Mouse (Mus musculus): ENCODE data around the gene Morn1. TPM values are rescaled to one million over a fixed set of nuclear protein-coding genes. Genes with fewer than 3 reads are reported as not detected.

The Morn1 gene
- total RNA-seq, 1 experiment from 2014 or later = 2.6 TPM

GRCm38 (mm10) chr4:155134686-155135172, 48.4 kb downstream of the Morn1 start:
- peak; percentile 23; the same call in 1 of the 2 replicates for ATAC-seq (replicated peaks; ENCODE audit: low read depth, poor library complexity, severe bottlenecking)

- ATAC-seq (replicated peaks; ENCODE audit: low read depth, poor library complexity, severe bottlenecking) = no peak
These were observed 49.7 kb downstream of the Morn1 start for GRCm38 (mm10) chr4:155135909-155136585.

- no peak for ATAC-seq (replicated peaks; ENCODE audit: low read depth, poor library complexity, severe bottlenecking)
These were observed 51.5 kb downstream of the Morn1 start for GRCm38 (mm10) chr4:155137891-155138290.

GRCm38 (mm10) chr4:155138451-155138850, 52.1 kb downstream of the Morn1 start:
- no peak for ATAC-seq (replicated peaks; ENCODE audit: low read depth, poor library complexity, severe bottlenecking)

- ATAC-seq (replicated peaks; ENCODE audit: low read depth, poor library complexity, severe bottlenecking) = no peak
These were observed 53.1 kb downstream of the Morn1 start for GRCm38 (mm10) chr4:155139281-155140045.

- no peak for ATAC-seq (replicated peaks; ENCODE audit: low read depth, poor library complexity, severe bottlenecking)
These were observed 53.8 kb downstream of the Morn1 start for GRCm38 (mm10) chr4:155140150-155140549.

- ATAC-seq (replicated peaks; ENCODE audit: low read depth, poor library complexity, severe bottlenecking) = no peak
These were observed 54.5 kb downstream of the Morn1 start for GRCm38 (mm10) chr4:155140795-155141265.

GRCm38 (mm10) chr4:155142836-155143235, 56.5 kb downstream of the Morn1 start:
- no peak for ATAC-seq (replicated peaks; ENCODE audit: low read depth, poor library complexity, severe bottlenecking)

GRCm38 (mm10) chr4:155143411-155143810, 57.0 kb downstream of the Morn1 start:
- no peak for ATAC-seq (replicated peaks; ENCODE audit: low read depth, poor library complexity, severe bottlenecking)

GRCm38 (mm10) chr4:155143871-155144502, 57.6 kb downstream of the Morn1 start:
- peak; percentile 84 for ATAC-seq (replicated peaks; ENCODE audit: low read depth, poor library complexity, severe bottlenecking)

GRCm38 (mm10) chr4:155144548-155145180, 58.3 kb downstream of the Morn1 start:
- ATAC-seq (replicated peaks; ENCODE audit: low read depth, poor library complexity, severe bottlenecking) = no peak

- no peak for ATAC-seq (replicated peaks; ENCODE audit: low read depth, poor library complexity, severe bottlenecking)
These were observed 59.9 kb downstream of the Morn1 start for GRCm38 (mm10) chr4:155146107-155146823.

GRCm38 (mm10) chr4:155148453-155148852, 62.1 kb downstream of the Morn1 start:
- ATAC-seq (replicated peaks; ENCODE audit: low read depth, poor library complexity, severe bottlenecking) = no peak

GRCm38 (mm10) chr4:155148910-155149698, 62.7 kb downstream of the Morn1 start:
- ATAC-seq (replicated peaks; ENCODE audit: low read depth, poor library complexity, severe bottlenecking) = no peak

GRCm38 (mm10) chr4:155149941-155150275, 63.5 kb downstream of the Morn1 start:
- no peak for ATAC-seq (replicated peaks; ENCODE audit: low read depth, poor library complexity, severe bottlenecking)

- ATAC-seq (replicated peaks; ENCODE audit: low read depth, poor library complexity, severe bottlenecking) = peak; percentile 56
These were observed 64.1 kb downstream of the Morn1 start for GRCm38 (mm10) chr4:155150276-155151113.

GRCm38 (mm10) chr4:155151221-155151788, 64.9 kb downstream of the Morn1 start:
- peak; percentile 53 for ATAC-seq (replicated peaks; ENCODE audit: low read depth, poor library complexity, severe bottlenecking)

GRCm38 (mm10) chr4:155151845-155152244, 65.5 kb downstream of the Morn1 start:
- 0 out of 2 replicates have a peak, but pooled peaks have one; percentile 5 for ATAC-seq (replicated peaks; ENCODE audit: low read depth, poor library complexity, severe bottlenecking)
